Mouse (Mus musculus): ENCODE results near the gene Ptov1. TPM values are rescaled to one million over a fixed set of nuclear protein-coding genes. Genes with fewer than 3 reads are reported as not detected.
A peak's percentile ranks its signal among the peaks of the same experiment; 100 is the strongest.
"Not testable (repeated sequence)": the region's sequence is repeated elsewhere in the genome, so short reads cannot be mapped to it uniquely, and the experiment has no call there.

Ptov1 gene
- polyA plus RNA-seq, 1 experiment from 2014 or later, result 43.5 TPM

- Histone ChIP-seq H3K27ac (ENCODE audit: low read depth) (no peak overlapping the region), H3K36me3 (replicated peaks; ENCODE audit: insufficient read depth, low read length) (peaks cover 50% of the 10 kb centered on the region), H3K9ac (replicated peaks) (no peak overlapping the region), H3K4me1 (ENCODE audit: insufficient read depth) (no peaks in the 10 kb centered on the region), H3K4me3 (ENCODE audit: low read depth, low read length) (no peak overlapping the region), H3K4me2 (ENCODE audit: low read depth, low read length) (no peak overlapping the region), H3K27me3 (ENCODE audit: insufficient read depth, low read length) (no peaks in the 10 kb centered on the region), H3K9me3 (ENCODE audit: low read length) (no peaks in the 10 kb centered on the region)
- ATAC-seq, result no peak
- no peak for TF ChIP-seq CTCF (IDR thresholded peaks at IDR 0.05; ENCODE audit: low read depth)
- no peak for TF ChIP-seq EP300 (IDR thresholded peaks at IDR 0.05; ENCODE audit: low read depth)
- no peak for DNase-seq
- WGBS (ENCODE audit: insufficient replicate concordance), result 89% methylated on average over 3 of the region's 3 CpGs
These were observed 13.4 kb upstream of the Ptov1 start for GRCm38 (mm10) chr7:44883036-44883435.

- Histone ChIP-seq H3K36me3 (replicated peaks; ENCODE audit: insufficient read depth, low read length) (peaks cover 37% of the 10 kb centered on the region), H3K4me2 (ENCODE audit: low read depth, low read length) (no peak overlapping the region), H3K9ac (replicated peaks) (no peak overlapping the region), H3K27me3 (ENCODE audit: insufficient read depth, low read length) (no peaks in the 10 kb centered on the region), H3K4me3 (ENCODE audit: low read depth, low read length) (no peak overlapping the region), H3K27ac (ENCODE audit: low read depth) (no peak overlapping the region), H3K4me1 (ENCODE audit: insufficient read depth) (peaks cover 4% of the 10 kb centered on the region), H3K9me3 (ENCODE audit: low read length) (no peaks in the 10 kb centered on the region)
- ATAC-seq, result no peak
- WGBS (ENCODE audit: insufficient replicate concordance), result 86% methylated on average over 14 of the region's 14 CpGs
- TF ChIP-seq EP300 (IDR thresholded peaks at IDR 0.05; ENCODE audit: low read depth) (no peak), CTCF (IDR thresholded peaks at IDR 0.05; ENCODE audit: low read depth) (no peak)
- no peak for DNase-seq
These were observed 8.2 kb upstream of the Ptov1 start for GRCm38 (mm10) chr7:44877833-44878232.

GRCm38 (mm10) chr7:44871774-44872173, 2.2 kb upstream of the Ptov1 start:
- not testable (repeated sequence) for H3K9me3 ChIP-seq (ENCODE audit: low read length); H3K4me3 ChIP-seq (ENCODE audit: low read depth, low read length); H3K36me3 ChIP-seq (replicated peaks; ENCODE audit: insufficient read depth, low read length); ATAC-seq; DNase-seq; H3K4me2 ChIP-seq (ENCODE audit: low read depth, low read length); H3K9ac ChIP-seq (replicated peaks); H3K27me3 ChIP-seq (ENCODE audit: insufficient read depth, low read length); H3K27ac ChIP-seq (ENCODE audit: low read depth)
- WGBS (ENCODE audit: insufficient replicate concordance), result 88% methylated on average over 2 of the region's 2 CpGs
- 0 out of 2 replicates have a peak, but pooled peaks have one; percentile 1 for TF ChIP-seq CTCF (IDR thresholded peaks at IDR 0.05; ENCODE audit: low read depth)
- peaks cover 35% of the 10 kb centered on the region for H3K4me1 ChIP-seq (ENCODE audit: insufficient read depth)

- Histone ChIP-seq H3K4me1 (ENCODE audit: insufficient read depth) (peaks cover 41% of the 10 kb centered on the region), H3K27me3 (ENCODE audit: insufficient read depth, low read length) (no peaks in the 10 kb centered on the region), H3K9me3 (ENCODE audit: low read length) (no peaks in the 10 kb centered on the region), H3K27ac (ENCODE audit: low read depth) (no peak overlapping the region), H3K36me3 (replicated peaks; ENCODE audit: insufficient read depth, low read length) (no peaks in the 10 kb centered on the region), H3K4me2 (ENCODE audit: low read depth, low read length) (no peak overlapping the region), H3K4me3 (ENCODE audit: low read depth, low read length) (no peak overlapping the region), H3K9ac (replicated peaks) (no peak overlapping the region)
- WGBS (ENCODE audit: insufficient replicate concordance), result 77% methylated on average over 1 of the region's 1 CpGs
- ATAC-seq (no peak), DNase-seq (no peak)
- TF ChIP-seq EP300 (IDR thresholded peaks at IDR 0.05; ENCODE audit: low read depth), result no peak
- no peak for TF ChIP-seq CTCF (IDR thresholded peaks at IDR 0.05; ENCODE audit: low read depth)
These were observed 1.6 kb upstream of the Ptov1 start for GRCm38 (mm10) chr7:44871181-44871580.

- Histone ChIP-seq H3K27me3 (ENCODE audit: insufficient read depth, low read length) (no peaks in the 10 kb centered on the region), H3K9ac (replicated peaks) (peak overlapping the region; percentile 94; the same call in 1 of the 2 replicates), H3K4me2 (ENCODE audit: low read depth, low read length) (peak overlapping the region; percentile 99; the same call in 1 of the 2 replicates), H3K4me1 (ENCODE audit: insufficient read depth) (peaks cover 47% of the 10 kb centered on the region), H3K9me3 (ENCODE audit: low read length) (no peaks in the 10 kb centered on the region), H3K36me3 (replicated peaks; ENCODE audit: insufficient read depth, low read length) (no peaks in the 10 kb centered on the region), H3K27ac (ENCODE audit: low read depth) (peak overlapping the region; percentile 96; the same call in 1 of the 2 replicates), H3K4me3 (ENCODE audit: low read depth, low read length) (peak overlapping the region; percentile 81; the same call in 1 of the 2 replicates)
- TF ChIP-seq EP300 (IDR thresholded peaks at IDR 0.05; ENCODE audit: low read depth), result no peak
- no peak for TF ChIP-seq CTCF (IDR thresholded peaks at IDR 0.05; ENCODE audit: low read depth)
- WGBS (ENCODE audit: insufficient replicate concordance), result 80% methylated on average over 6 of the region's 6 CpGs
- ATAC-seq (no peak), DNase-seq (no peak)
These were observed 1.0 kb upstream of the Ptov1 start for GRCm38 (mm10) chr7:44870614-44871013.

- TF ChIP-seq CTCF (IDR thresholded peaks at IDR 0.05; ENCODE audit: low read depth), result no peak
- peak overlapping the region; percentile 96 for H3K27ac ChIP-seq (ENCODE audit: low read depth)
- peak overlapping the region; percentile 94 for H3K9ac ChIP-seq (replicated peaks)
- no peaks in the 10 kb centered on the region for H3K27me3 ChIP-seq (ENCODE audit: insufficient read depth, low read length)
- peak; percentile 73 for DNase-seq
- H3K4me2 ChIP-seq (ENCODE audit: low read depth, low read length), result peak overlapping the region; percentile 99
- peak; percentile 12 for ATAC-seq
- peak overlapping the region; percentile 81 for H3K4me3 ChIP-seq (ENCODE audit: low read depth, low read length)
- under 1% methylated on average over 77 of the region's 108 CpGs for WGBS (ENCODE audit: insufficient replicate concordance)
- H3K36me3 ChIP-seq (replicated peaks; ENCODE audit: insufficient read depth, low read length), result peaks cover 2% of the 10 kb centered on the region; the same call in 1 of the 2 replicates
- H3K4me1 ChIP-seq (ENCODE audit: insufficient read depth), result peaks cover 56% of the 10 kb centered on the region
- H3K9me3 ChIP-seq (ENCODE audit: low read length), result no peaks in the 10 kb centered on the region
These were observed 480 bp downstream of the Ptov1 start for GRCm38 (mm10) chr7:44868919-44869696.
